Mouse (Mus musculus) Patski (cell line): ENCODE measurements around the gene Smtn. TPM values are rescaled to one million over a fixed set of nuclear protein-coding genes. Genes with fewer than 3 reads are reported as not detected.

Experiments used
- ATAC-seq: fragments of 100-300 bp; one replicate; pipeline ENCODE4 v1.8.0; 2021
- CTCF ChIA-PET: fragments of 350-600 bp; sonication (Branson Sonifier 250); formaldehyde crosslinking; loops from one replicate; lab custom pipeline; 2022; ENCODE audit warnings: inconsistent platforms; lab: Charles Lee
- POLR2A ChIA-PET: fragments of 350-600 bp; sonication (Branson Sonifier 250); formaldehyde crosslinking; loops from one replicate; lab custom pipeline; 2022; ENCODE audit warnings: antibody characterized with exemption, inconsistent platforms; lab: Charles Lee
- DNase-seq: peaks from one replicate; pipeline ENCODE4 v3.0.0-alpha.2; 2011; ENCODE audit warnings: low read depth, low spot score
- H3K27me3 ChIP-seq: fragments of 371-371 bp; one replicate; pipeline ENCODE4 v1.5.1; 2021
- CTCF ChIP-seq: fragments of 100-300 bp; IDR thresholded peaks from one replicate; pipeline ENCODE4 v1.5.1; 2021
- in situ Hi-C: fragments of 300-500 bp; cut with MboI; formaldehyde crosslinking; loops from 3 replicates; pipeline ENCODE4 v1.11.1; 2018; ENCODE audit warnings: low pct_unique_long_range_greater_than_20kb, mixed read lengths
- polyA plus RNA-seq: library from polyadenylated mRNA; unstranded; gene quantifications from one replicate; pipeline ENCODE4 v1.2.3, GENCODE M21; 2021

The Smtn gene
- polyA plus RNA-seq, 1 experiment from 2014 or later: 154 TPM

- in situ Hi-C loops: no loop called here
- no peak for TF ChIP-seq CTCF
- ChIA-PET CTCF (interaction anchor here (2.5 kb wide), 1 partner anchor 13 kb away, joined by 11 read pairs; no protein-coding TSS in a partner anchor), POLR2A (interaction anchor here (0.7 kb wide), 1 partner anchor 51 kb away, joined by 5 read pairs; no protein-coding TSS in a partner anchor)
- no peak for DNase-seq
- H3K27me3 ChIP-seq: no peaks in the 10 kb centered on the region
- no peak for ATAC-seq
These were observed 18.8 kb downstream of the Smtn start for GRCm38 (mm10) chr11:3521339-3522224.

GRCm38 (mm10) chr11:3520919-3521318 is 19.5 kb downstream of the Smtn start:
- in situ Hi-C loops: no loop called here
- no peak for ATAC-seq
- TF ChIP-seq CTCF: no peak
- ChIA-PET CTCF (no interaction called here), POLR2A (no interaction called here)
- no peaks in the 10 kb centered on the region for H3K27me3 ChIP-seq
- DNase-seq: no peak

- CTCF ChIA-PET: interaction anchor here (0.7 to 14.0 kb wide), 4 partner anchors 12 to 82 kb away, joined by 3 to 154 read pairs (median 3); no protein-coding TSS in a partner anchor
These were observed 20.5 kb downstream of the Smtn start for GRCm38 (mm10) chr11:3519756-3520398.

DNA sequence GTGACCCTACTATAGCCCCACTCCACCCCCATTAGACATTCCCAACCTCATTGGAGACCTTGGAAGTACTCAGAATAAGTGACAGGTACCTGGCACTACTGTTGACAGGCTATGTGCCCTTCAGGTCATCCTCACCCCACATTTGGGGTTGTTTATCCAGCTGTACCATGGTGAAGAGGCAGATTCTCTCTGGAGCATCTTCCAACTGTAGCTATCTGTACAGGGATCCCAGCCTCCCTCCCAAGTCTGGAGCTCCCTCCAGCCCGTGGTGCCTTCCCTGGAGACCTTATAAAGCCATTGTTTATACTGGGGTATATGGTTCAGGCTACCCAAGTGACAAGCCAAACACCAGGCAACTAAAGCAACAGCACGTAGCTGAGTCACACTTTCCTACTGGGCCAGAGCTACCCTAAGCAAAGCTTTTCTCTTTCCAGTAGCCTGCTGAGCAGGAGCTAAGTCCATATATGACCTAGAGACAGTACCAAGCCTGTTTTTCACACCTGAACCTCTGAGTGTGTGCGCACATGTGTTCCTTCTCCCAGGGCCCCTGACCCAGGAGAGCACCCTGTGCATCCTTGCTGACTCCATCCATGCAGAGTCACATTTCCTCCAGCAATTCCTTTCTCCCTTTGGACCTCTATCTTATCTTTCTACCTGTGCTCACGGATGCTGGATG is 21.2 kb downstream of the Smtn start:
- in situ Hi-C loops: no loop called here
- ChIA-PET CTCF (interaction anchor here (0.7 to 14.0 kb wide), 5 partner anchors 11 to 82 kb away, joined by 3 to 154 read pairs (median 3); no protein-coding TSS in a partner anchor), POLR2A (interaction anchor here (1.4 to 2.8 kb wide), 2 partner anchors 8 to 67 kb away, joined by 3 to 9 read pairs; partner anchors contain the start of gene Rnf185)
- TF ChIP-seq CTCF: no peak
- no peak for DNase-seq
- no peaks in the 10 kb centered on the region for H3K27me3 ChIP-seq
- no peak for ATAC-seq

More at GRCm38 (mm10) chr11:3519756-3520398, 20.5 kb downstream of the Smtn start:
- no peaks in the 10 kb centered on the region for H3K27me3 ChIP-seq
- no peak for TF ChIP-seq CTCF
- no peak for DNase-seq
- in situ Hi-C loops: no loop called here
- POLR2A ChIA-PET: interaction anchor here (0.6 to 1.4 kb wide), 3 partner anchors 8 to 68 kb away, joined by 3 read pairs; partner anchors contain the start of gene Rnf185
- ATAC-seq: no peak

- DNase-seq (no peak), ATAC-seq (no peak)
- no peaks in the 10 kb centered on the region for H3K27me3 ChIP-seq
- CTCF ChIA-PET: interaction anchor here (0.9 to 14.0 kb wide), 3 partner anchors 17 to 56 kb away, joined by 3 to 154 read pairs (median 4); no protein-coding TSS in a partner anchor
- in situ Hi-C loops: no loop called here
- no peak for TF ChIP-seq CTCF
- POLR2A ChIA-PET: interaction anchor here (2.8 kb wide), 1 partner anchor 10 kb away, joined by 9 read pairs; no protein-coding TSS in a partner anchor
These were observed 22.3 kb downstream of the Smtn start for GRCm38 (mm10) chr11:3517846-3518732.

GRCm38 (mm10) chr11:3516859-3517845 is 23.3 kb downstream of the Smtn start:
- ChIA-PET POLR2A (interaction anchor here (0.5 to 2.8 kb wide), 3 partner anchors 10 to 61 kb away, joined by 4 to 9 read pairs (median 6); no protein-coding TSS in a partner anchor), CTCF (interaction anchor here (0.9 to 14.0 kb wide), 2 partner anchors 18 to 42 kb away, joined by 4 to 154 read pairs; no protein-coding TSS in a partner anchor)
- in situ Hi-C loops: no loop called here
- DNase-seq (no peak), ATAC-seq (no peak)
- no peak for TF ChIP-seq CTCF
- H3K27me3 ChIP-seq: no peaks in the 10 kb centered on the region

DNA sequence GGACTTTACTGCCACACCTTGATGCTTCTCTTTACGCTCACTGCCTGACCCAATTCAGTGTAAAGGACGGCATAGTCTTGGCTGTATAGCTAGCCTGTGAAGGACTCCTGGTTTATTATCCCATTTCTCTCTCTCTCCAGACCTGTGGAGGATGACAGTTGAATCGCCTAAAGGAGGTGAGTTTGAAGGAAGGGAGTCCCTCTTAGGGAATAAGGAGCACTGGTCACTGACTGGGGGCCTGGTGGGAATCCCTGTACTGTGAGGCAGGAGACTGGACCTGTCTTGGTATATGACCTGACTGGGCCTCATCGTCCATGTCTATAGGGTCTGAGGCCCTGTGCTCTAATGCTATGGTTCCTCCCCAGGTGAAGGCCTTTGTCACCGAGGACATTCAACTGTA is 24.3 kb downstream of the Smtn start:
- POLR2A ChIA-PET: interaction anchor here (1.7 to 2.5 kb wide), 2 partner anchors 10 to 40 kb away, joined by 4 to 9 read pairs; no protein-coding TSS in a partner anchor
- DNase-seq (no peak), ATAC-seq (no peak)
- no peak for TF ChIP-seq CTCF
- in situ Hi-C loops: no loop called here
- H3K27me3 ChIP-seq: no peaks in the 10 kb centered on the region
- CTCF ChIA-PET: interaction anchor here (1.0 to 14.0 kb wide), 5 partner anchors 18 to 173 kb away, joined by 3 to 154 read pairs (median 8); no protein-coding TSS in a partner anchor

- CTCF ChIA-PET: interaction anchor here (0.6 to 14.0 kb wide), 9 partner anchors 13 to 174 kb away, joined by 3 to 154 read pairs (median 5); no protein-coding TSS in a partner anchor
- no peak for ATAC-seq
- in situ Hi-C loops: no loop called here
These were observed 24.8 kb downstream of the Smtn start for GRCm38 (mm10) chr11:3515637-3516036.

More at GRCm38 (mm10) chr11:3515637-3516036, 24.8 kb downstream of the Smtn start:
- no peaks in the 10 kb centered on the region for H3K27me3 ChIP-seq
- no peak for DNase-seq
- POLR2A ChIA-PET: interaction anchor here (2.0 to 2.5 kb wide), 2 partner anchors 11 to 41 kb away, joined by 7 to 9 read pairs; no protein-coding TSS in a partner anchor
- TF ChIP-seq CTCF: no peak
